Mouse (Mus musculus) v-Abl transformed pro-B cells (cell line): Measurements from ENCODE around the gene Fmnl1.

Source experiments
- in situ Hi-C, 2 experiments: fragments of 400-800 bp; cut with MboI; formaldehyde crosslinking; loops; one replicate each; pipeline ENCODE4 v1.15.1; 2025; ENCODE audit not compliant: unreplicated experiment in 2 of 2

The Fmnl1 gene

GRCm38 (mm10) chr11:103158621-103159478, 12.1 kb upstream of the Fmnl1 start:
- in situ Hi-C loops, result loop anchor here in 1 of 2 experiments (5.0 kb wide), 1 partner anchor 57 kb away; the partner anchor contains the start of genes Acbd4 and Plcd3

- in situ Hi-C loops, result loop anchor here in 1 of 2 experiments (5.0 to 10.0 kb wide), 4 partner anchors 58 to 304 kb away; partner anchors contain the start of genes Acbd4 and Plcd3
These were observed 10.2 kb upstream of the Fmnl1 start for GRCm38 (mm10) chr11:103160738-103161137.

- in situ Hi-C loops, result loop anchor here in 1 of 2 experiments (5.0 to 10.0 kb wide), 4 partner anchors 59 to 303 kb away; partner anchors contain the start of genes Acbd4 and Plcd3
These were observed 9.5 kb upstream of the Fmnl1 start for GRCm38 (mm10) chr11:103161449-103161848.

- in situ Hi-C loops, result loop anchor here in 1 of 2 experiments (5.0 to 10.0 kb wide), 4 partner anchors 60 to 303 kb away; partner anchors contain the start of genes Acbd4 and Plcd3
These were observed 8.8 kb upstream of the Fmnl1 start for GRCm38 (mm10) chr11:103162132-103162531.

- in situ Hi-C loops, result loop anchor here in 1 of 2 experiments (5.0 to 10.0 kb wide), 4 partner anchors 62 to 300 kb away; partner anchors contain the start of genes Acbd4 and Plcd3
These were observed 6.5 kb upstream of the Fmnl1 start for GRCm38 (mm10) chr11:103164391-103164790.

GRCm38 (mm10) chr11:103168690-103169390, 2.1 kb upstream of the Fmnl1 start:
- in situ Hi-C loops, result loop anchor here in 1 of 2 experiments (10.0 kb wide), 1 partner anchor 296 kb away; no protein-coding TSS in a partner anchor

GRCm38 (mm10) chr11:103169664-103170063, 1.2 kb upstream of the Fmnl1 start:
- in situ Hi-C loops, result loop anchor here (5.0 to 10.0 kb wide), 2 partner anchors 158 to 295 kb away; no protein-coding TSS in a partner anchor

GRCm38 (mm10) chr11:103170111-103170493, 805 bp upstream of the Fmnl1 start:
- in situ Hi-C loops, result loop anchor here in 1 of 2 experiments (5.0 kb wide), 1 partner anchor 157 kb away; no protein-coding TSS in a partner anchor

- in situ Hi-C loops, result loop anchor here in 1 of 2 experiments (5.0 kb wide), 1 partner anchor 156 kb away; no protein-coding TSS in a partner anchor
These were observed 346 bp downstream of the Fmnl1 start for GRCm38 (mm10) chr11:103171286-103171620.

- in situ Hi-C loops, result loop anchor here in 1 of 2 experiments (5.0 kb wide), 1 partner anchor 155 kb away; no protein-coding TSS in a partner anchor
These were observed 940 bp downstream of the Fmnl1 start for GRCm38 (mm10) chr11:103171703-103172391.

GRCm38 (mm10) chr11:103172392-103173040, 1.6 kb downstream of the Fmnl1 start:
- in situ Hi-C loops, result loop anchor here in 1 of 2 experiments (5.0 kb wide), 1 partner anchor 155 kb away; no protein-coding TSS in a partner anchor

- in situ Hi-C loops, result loop anchor here in 1 of 2 experiments (5.0 kb wide), 1 partner anchor 154 kb away; no protein-coding TSS in a partner anchor
These were observed 2.3 kb downstream of the Fmnl1 start for GRCm38 (mm10) chr11:103173041-103173770.

GRCm38 (mm10) chr11:103173771-103174344, 3.0 kb downstream of the Fmnl1 start:
- in situ Hi-C loops, result loop anchor here in 1 of 2 experiments (5.0 kb wide), 1 partner anchor 153 kb away; no protein-coding TSS in a partner anchor

- in situ Hi-C loops, result loop anchor here in 1 of 2 experiments (5.0 kb wide), 1 partner anchor 153 kb away; no protein-coding TSS in a partner anchor
These were observed 3.5 kb downstream of the Fmnl1 start for GRCm38 (mm10) chr11:103174411-103174832.

- in situ Hi-C loops, result loop anchor here in 1 of 2 experiments (5.0 kb wide), 2 partner anchors 92 to 152 kb away; partner anchors contain the start of gene Map3k14
These were observed 4.0 kb downstream of the Fmnl1 start for GRCm38 (mm10) chr11:103174891-103175391.

- in situ Hi-C loops, result loop anchor here in 1 of 2 experiments (5.0 kb wide), 1 partner anchor 91 kb away; the partner anchor contains the start of gene Map3k14
These were observed 5.0 kb downstream of the Fmnl1 start for GRCm38 (mm10) chr11:103175688-103176442.

- in situ Hi-C loops, result loop anchor here in 1 of 2 experiments (5.0 kb wide), 1 partner anchor 91 kb away; the partner anchor contains the start of gene Map3k14
These were observed 5.6 kb downstream of the Fmnl1 start for GRCm38 (mm10) chr11:103176510-103176909.
